Mouse (Mus musculus) neutrophil, adult 83 days (primary cell): ENCODE measurements around the gene Guca1b. TPM values are rescaled to one million over a fixed set of nuclear protein-coding genes. Genes with fewer than 3 reads are reported as not detected.

ENCODE experiments used
- total RNA-seq, 2 experiments: library from RNA; stranded (reverse); gene quantifications; one replicate each; pipeline ENCODE4 v1.2.4; 2023

Guca1b gene
- under 1 TPM; 0.24 to 0.39 TPM for total RNA-seq

GRCm38 (mm10) chr17:47385145-47385544 lies at the start of gene Guca1b:
Gene Guca1b (plus strand): TSS chr17:47385393.

DNA sequence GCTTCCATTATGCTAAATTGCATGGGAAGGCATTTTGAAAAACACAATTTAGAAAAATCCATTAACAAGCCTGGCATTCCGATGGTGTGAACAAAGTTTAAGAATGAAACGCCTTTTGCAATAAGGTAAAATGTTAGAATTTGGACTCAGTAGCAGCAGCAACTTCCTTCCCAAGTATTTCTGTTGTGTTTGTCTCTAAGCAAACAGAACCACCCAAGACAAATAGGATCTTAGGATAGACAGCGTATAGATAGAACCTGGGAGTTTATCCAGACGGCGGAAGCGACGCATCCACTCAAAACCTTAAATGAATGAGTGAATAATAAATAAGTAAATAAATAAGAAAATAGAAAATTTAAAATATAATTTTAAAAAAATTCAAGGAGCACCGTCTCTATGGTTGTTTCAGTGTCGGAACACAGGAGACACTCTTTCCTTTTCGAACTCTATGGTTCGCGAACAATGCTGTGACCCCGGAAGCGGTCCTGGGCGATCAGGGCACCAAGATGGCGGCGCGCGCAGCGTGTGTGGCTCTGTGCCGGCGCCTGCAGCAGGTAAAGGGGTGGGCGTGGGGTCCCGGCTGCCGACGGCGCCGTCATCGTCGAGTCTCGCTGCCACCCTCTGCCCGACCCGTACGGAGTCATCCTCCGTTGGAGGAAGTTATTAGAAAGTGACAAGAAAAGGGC lies 16.6 kb upstream of the Guca1b start, which contains the start of gene Mrps10:
Mrps10 (plus strand) TSS at position 487 of the 686 bp plus-strand sequence.

DNA sequence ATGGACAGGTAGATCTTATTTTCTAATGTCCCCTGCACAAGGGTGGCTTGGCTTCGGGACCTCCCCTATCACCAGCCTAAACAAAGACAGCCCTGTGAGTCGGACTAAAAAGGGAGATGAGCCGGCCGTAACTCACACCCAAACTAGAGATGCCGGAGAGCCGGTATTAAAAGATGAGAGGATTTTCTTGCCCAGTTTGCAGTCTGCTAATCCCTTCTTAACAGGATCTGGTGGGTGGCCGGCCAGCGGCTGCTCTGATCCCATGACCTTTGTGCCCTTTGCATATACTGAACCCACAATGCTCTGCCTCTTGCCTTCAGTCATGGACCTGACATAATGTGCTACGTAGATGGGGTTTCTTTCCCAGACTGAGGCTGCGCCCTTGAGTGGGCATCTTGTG lies 15.3 kb downstream of the Guca1b start, which contains the start of gene Guca1a:
Guca1a (minus strand) TSS at position 134 of the 400 bp plus-strand sequence.

GRCm38 (mm10) chr17:47436156-47436906 lies 51.1 kb downstream of the Guca1b start, which contains the start of gene AI661453:
Gene AI661453 (plus strand): TSS chr17:47436615.

DNA sequence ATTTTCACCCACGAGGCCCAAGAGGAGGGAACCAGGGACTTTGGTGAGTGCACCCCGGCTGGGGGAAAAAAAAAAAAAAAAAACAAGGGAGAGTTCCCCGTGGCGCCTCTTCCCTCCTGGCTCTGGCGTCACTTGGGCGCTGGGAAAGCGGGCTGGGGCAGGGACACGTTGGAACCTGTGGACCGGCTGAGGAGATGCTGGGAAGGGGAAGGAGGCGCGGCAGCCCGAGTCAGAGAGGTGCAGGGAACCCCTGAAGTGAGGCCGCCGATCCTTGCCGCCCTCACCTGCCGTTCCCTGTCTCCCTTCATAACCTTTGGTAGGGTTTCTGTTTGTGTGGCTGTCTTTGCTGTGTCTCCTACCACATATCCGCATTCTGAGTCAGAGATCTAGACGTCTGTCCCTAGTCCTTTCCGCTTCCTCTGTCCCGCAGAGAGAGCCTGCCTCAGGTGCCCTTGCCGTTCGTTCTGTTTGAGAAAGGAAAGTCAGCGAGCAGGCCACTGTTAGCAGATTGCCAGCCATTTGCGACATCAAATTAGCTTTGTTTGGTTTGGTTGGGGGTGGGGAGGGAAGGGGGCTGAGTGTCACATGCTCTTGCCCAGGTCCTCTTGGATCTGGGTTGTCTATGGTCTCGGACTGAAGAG lies 51.8 kb downstream of the Guca1b start, which contains the start of gene 1700001C19Rik:
1700001C19Rik (minus strand) TSS at position 470 of the 641 bp plus-strand sequence.

Other genes with a start within 250 kb of the Guca1b start
- 10 to 100 TPM in 1 of 2 experiments, 1 to 10 TPM in 1; 9.5 to 11.4 TPM for gene Mrps10, start 16.5 kb upstream of the Guca1b start, total RNA-seq
- gene Guca1a, start 15.2 kb downstream of the Guca1b start, total RNA-seq, result 1 to 10 TPM; 3.4 to 4.1 TPM
- under 1 TPM; 0.18 to 0.84 TPM for gene AI661453, start 51.2 kb downstream of the Guca1b start, total RNA-seq
- not detected for gene 1700001C19Rik, start 52.0 kb downstream of the Guca1b start, total RNA-seq
- gene Taf8, start 116.9 kb downstream of the Guca1b start, total RNA-seq, result 10 to 100 TPM; 30.3 to 33.3 TPM
- gene Ccnd3, start 119.7 kb downstream of the Guca1b start, total RNA-seq, result 100 to 1,000 TPM; 497 to 529 TPM
- 1 to 10 TPM; 9.1 to 9.2 TPM for gene Bysl, start 226.1 kb downstream of the Guca1b start, total RNA-seq
- 10 to 100 TPM; 47.2 to 62.3 TPM for gene Med20, start 226.2 kb downstream of the Guca1b start, total RNA-seq
- gene Gm20517, start 226.2 kb downstream of the Guca1b start, total RNA-seq, result 1 to 10 TPM; 3.9 to 6.0 TPM
- gene Usp49, start 245.3 kb downstream of the Guca1b start, total RNA-seq, result 1 to 10 TPM; 7.2 to 7.6 TPM